Mouse (Mus musculus): Measurements from ENCODE around the gene Shisa7. TPM values are rescaled to one million over a fixed set of nuclear protein-coding genes. Genes with fewer than 3 reads are reported as not detected.
"Not testable (repeated sequence)": the region's sequence is repeated elsewhere in the genome, so short reads cannot be mapped to it uniquely, and the experiment has no call there.

Shisa7 gene
- total RNA-seq, 2 experiments from 2014 or later, result not detected

GRCm38 (mm10) chr7:4811131-4811530 is 33.4 kb downstream of the Shisa7 start:
- not testable (repeated sequence) for DNase-seq
- intact Hi-C loops (cut with DNase I), result loop anchor here (10.0 kb wide), 1 partner anchor 54 kb away; no protein-coding TSS in a partner anchor

GRCm38 (mm10) chr7:4806716-4807115 is 37.8 kb downstream of the Shisa7 start:
- intact Hi-C loops (cut with DNase I), result loop anchor here (5.0 kb wide), 1 partner anchor 244 kb away; no protein-coding TSS in a partner anchor

GRCm38 (mm10) chr7:4802247-4802646 is 42.2 kb downstream of the Shisa7 start:
- no peak for DNase-seq
- intact Hi-C loops (cut with DNase I), result loop anchor here (5.0 kb wide), 1 partner anchor 355 kb away; the partner anchor contains the start of gene Rdh13

More at GRCm38 (mm10) chr7:4806716-4807115, 37.8 kb downstream of the Shisa7 start:
- no peak for DNase-seq

GRCm38 (mm10) chr7:4795767-4796433 is 48.6 kb downstream of the Shisa7 start:
- intact Hi-C loops (cut with DNase I), result loop anchor here (5.0 to 10.0 kb wide), 2 partner anchors 174 to 661 kb away; partner anchors contain the start of gene Leng8
- DNase-seq, result no peak

- DNase-seq, result no peak
- intact Hi-C loops (cut with DNase I), result loop anchor here (5.0 to 10.0 kb wide), 2 partner anchors 172 to 660 kb away; partner anchors contain the start of gene Leng8
These were observed 49.8 kb downstream of the Shisa7 start for GRCm38 (mm10) chr7:4794631-4795168.

GRCm38 (mm10) chr7:4793674-4794073 is 50.8 kb downstream of the Shisa7 start:
- intact Hi-C loops (cut with DNase I), result loop anchor here (10.0 kb wide), 1 partner anchor 659 kb away; the partner anchor contains the start of gene Leng8
- DNase-seq, result no peak

GRCm38 (mm10) chr7:4793248-4793647 is 51.2 kb downstream of the Shisa7 start:
- intact Hi-C loops (cut with DNase I), result loop anchor here (10.0 kb wide), 1 partner anchor 658 kb away; the partner anchor contains the start of gene Leng8
- DNase-seq, result not testable (repeated sequence)

- intact Hi-C loops (cut with DNase I), result loop anchor here (10.0 kb wide), 1 partner anchor 658 kb away; the partner anchor contains the start of gene Leng8
- peak; percentile 88 to 94 for DNase-seq
These were observed 52.0 kb downstream of the Shisa7 start, which contains the start of gene Rpl28 for GRCm38 (mm10) chr7:4792278-4793212. TSS of gene Rpl28 (plus strand) at chr7:4792874.

GRCm38 (mm10) chr7:4789436-4789935 is 55.0 kb downstream of the Shisa7 start, which contains the start of gene Tmem238:
TSS of gene Tmem238 (minus strand) at chr7:4789656.
- intact Hi-C loops (cut with DNase I), result loop anchor here (2.0 kb wide), 1 partner anchor 49 kb away; the partner anchor contains the start of gene Kmt5c
- DNase-seq, result peak; percentile 60 to 62

- DNase-seq, result peak; percentile 42 to 59
- intact Hi-C loops (cut with DNase I), result loop anchor here (2.0 kb wide), 1 partner anchor 48 kb away; the partner anchor contains the start of gene Kmt5c
These were observed 55.7 kb downstream of the Shisa7 start for GRCm38 (mm10) chr7:4788499-4789435.

- no peak for DNase-seq
- intact Hi-C loops (cut with DNase I), result no loop called here
These were observed 60.7 kb downstream of the Shisa7 start for GRCm38 (mm10) chr7:4783667-4784268.

- intact Hi-C loops (cut with DNase I), result no loop called here
These were observed 61.7 kb downstream of the Shisa7 start, which contains the start of the genes Il11 and Tmem190 for GRCm38 (mm10) chr7:4782759-4783158. TSS of gene Il11 (minus strand) at chr7:4782859. TSS of gene Tmem190 (plus strand) at chr7:4782937.

GRCm38 (mm10) chr7:4782130-4782529 is 62.4 kb downstream of the Shisa7 start:
- no peak for DNase-seq
- intact Hi-C loops (cut with DNase I), result no loop called here

More at GRCm38 (mm10) chr7:4782759-4783158, 61.7 kb downstream of the Shisa7 start, which contains the start of the genes Il11 and Tmem190:
- DNase-seq, result no peak

- DNase-seq, result no peak
- intact Hi-C loops (cut with DNase I), result no loop called here
These were observed 64.6 kb downstream of the Shisa7 start for GRCm38 (mm10) chr7:4779921-4780320.

GRCm38 (mm10) chr7:4777851-4778637 is 66.5 kb downstream of the Shisa7 start:
- intact Hi-C loops (cut with DNase I), result no loop called here
- DNase-seq, result no peak

GRCm38 (mm10) chr7:4776861-4777830 is 67.3 kb downstream of the Shisa7 start:
- DNase-seq, result peak; percentile 51 to 53
- intact Hi-C loops (cut with DNase I), result no loop called here
